Mouse (Mus musculus) ES-Bruce4 (cell line): ENCODE results near the gene Vmn1r224. TPM values are rescaled to one million over a fixed set of nuclear protein-coding genes. Genes with fewer than 3 reads are reported as not detected.

Experiments used
- H3K27ac ChIP-seq: 2 replicates; pipeline ENCODE4 v1.5.1; 2012; ENCODE audit warnings: low read length, inconsistent platforms; ENCODE audit not compliant: insufficient read depth
- H3K27me3 ChIP-seq: 2 replicates; pipeline ENCODE4 v1.6.1; 2012; ENCODE audit warnings: mild to moderate bottlenecking, low read length, inconsistent platforms; ENCODE audit not compliant: control insufficient read depth, poor library complexity, insufficient read depth, severe bottlenecking
- H3K36me3 ChIP-seq: 2 replicates; pipeline ENCODE4 v1.6.1; 2012; ENCODE audit warnings: inconsistent platforms, mild to moderate bottlenecking, low read length, moderate library complexity; ENCODE audit not compliant: control insufficient read depth, poor library complexity, insufficient read depth, severe bottlenecking
- H3K4me1 ChIP-seq: one replicate; pipeline ENCODE4 v1.8.1; 2011; ENCODE audit warnings: low read length; ENCODE audit not compliant: control insufficient read depth, insufficient read depth
- H3K4me3 ChIP-seq: 2 replicates; pipeline ENCODE4 v1.5.1; 2011; ENCODE audit warnings: low read depth, mild to moderate bottlenecking, low read length
- H3K9ac ChIP-seq: 2 replicates; pipeline ENCODE4 v1.6.1; 2012; ENCODE audit warnings: low read depth, mild to moderate bottlenecking, inconsistent platforms; ENCODE audit not compliant: poor library complexity, severe bottlenecking
- H3K9me3 ChIP-seq: replicated peaks from 2 replicates; pipeline ENCODE4 v1.6.1; 2012; ENCODE audit warnings: mild to moderate bottlenecking, low read length, inconsistent platforms; ENCODE audit not compliant: control insufficient read depth, poor library complexity, insufficient read depth, severe bottlenecking
- CTCF ChIP-seq: IDR thresholded peaks from one replicate; pipeline ENCODE4 v1.8.1; 2011; ENCODE audit warnings: low read depth, low read length
- EP300 ChIP-seq: IDR thresholded peaks from 2 replicates; pipeline ENCODE4 v1.6.1; 2011; ENCODE audit warnings: low read depth, low read length; ENCODE audit not compliant: insufficient read depth
- POLR2A ChIP-seq: IDR thresholded peaks from one replicate; pipeline ENCODE4 v1.8.1; 2011; ENCODE audit warnings: low read length; ENCODE audit not compliant: insufficient read depth
- polyA plus RNA-seq: library from polyadenylated mRNA; stranded (reverse); fragments of >200 nt; gene quantifications from 2 replicates; pipeline ENCODE4 v1.2.4, GENCODE M21; 2011; ENCODE audit warnings: low read depth; ENCODE audit not compliant: missing spikeins, insufficient read depth, insufficient read length

The Vmn1r224 gene
- not detected in 2 replicates for polyA plus RNA-seq

GRCm38 (mm10) chr17:20413846-20414245, at the start of gene Vmn1r224:
Vmn1r224 (plus strand) TSS chr17:20414146.
- H3K27me3 ChIP-seq, result no peaks in the 10 kb centered on the region
- no peak within 1 kb of the TSS for H3K9ac ChIP-seq
- no peak within 1 kb of the TSS for H3K4me3 ChIP-seq
- H3K27ac ChIP-seq, result no peak within 1 kb of the TSS
- no peaks in the 10 kb centered on the region for H3K4me1 ChIP-seq
- TF ChIP-seq POLR2A (no peak), CTCF (no peak), EP300 (no peak)
- no peaks in the 10 kb centered on the region for H3K9me3 ChIP-seq
- no peaks in the 10 kb centered on the region for H3K36me3 ChIP-seq

DNA sequence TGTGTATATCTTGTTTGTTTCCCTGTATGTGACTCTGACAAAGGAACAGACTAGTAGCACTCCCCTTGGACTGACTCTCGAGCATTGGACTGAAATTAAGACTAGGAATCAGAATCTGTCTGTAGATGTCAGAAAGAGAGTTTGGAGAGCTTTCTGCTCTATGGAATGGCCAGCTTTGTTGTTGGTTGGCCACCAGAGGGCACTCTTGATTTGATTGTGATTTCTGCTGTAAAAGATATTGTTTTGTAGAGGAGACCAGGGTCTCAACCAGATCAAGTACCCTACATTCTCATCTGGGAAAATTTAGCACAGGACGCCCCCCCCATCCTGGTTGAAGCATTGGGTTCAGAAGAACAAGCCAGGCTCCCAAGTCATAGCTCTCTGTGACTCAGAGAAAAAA, 14.8 kb upstream of the Vmn1r224 start:
- H3K9me3 ChIP-seq, result peaks cover 19% of the 10 kb centered on the region
- no peaks in the 10 kb centered on the region for H3K4me1 ChIP-seq
- H3K27me3 ChIP-seq, result no peaks in the 10 kb centered on the region
- no peak overlapping the region for H3K9ac ChIP-seq
- H3K36me3 ChIP-seq, result no peaks in the 10 kb centered on the region
- TF ChIP-seq POLR2A (no peak), EP300 (no peak), CTCF (no peak)
- no peak overlapping the region for H3K4me3 ChIP-seq
- H3K27ac ChIP-seq, result no peak overlapping the region

- Histone ChIP-seq H3K4me1 (no peaks in the 10 kb centered on the region), H3K9me3 (no peaks in the 10 kb centered on the region; the same call in 1 of the 2 replicates), H3K4me3 (no peak overlapping the region), H3K9ac (no peak overlapping the region), H3K27me3 (no peaks in the 10 kb centered on the region), H3K36me3 (no peaks in the 10 kb centered on the region), H3K27ac (no peak overlapping the region)
- TF ChIP-seq EP300, result no peak
- TF ChIP-seq POLR2A, result no peak
- TF ChIP-seq CTCF, result no peak
Measured at GRCm38 (mm10) chr17:20439263-20439662, 25.3 kb downstream of the Vmn1r224 start.

DNA sequence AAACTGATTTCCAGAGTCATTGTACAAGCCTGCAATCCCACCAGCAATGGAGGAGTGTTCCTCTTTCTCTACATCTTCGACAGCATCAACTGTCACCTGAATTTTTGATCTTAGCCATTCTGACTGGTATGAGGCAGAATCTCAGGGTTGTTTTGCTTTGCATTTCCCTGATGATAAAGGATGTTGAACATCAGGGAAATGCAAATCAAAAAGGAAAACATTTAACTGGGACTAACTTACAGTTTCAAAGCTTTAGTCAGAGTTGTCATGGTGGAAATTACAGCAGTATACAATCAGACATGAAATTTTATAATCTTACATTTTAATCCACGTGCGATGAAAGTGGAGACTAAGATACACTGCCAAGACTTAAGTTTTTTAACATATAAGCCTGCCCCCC, 59.4 kb downstream of the Vmn1r224 start:
- Histone ChIP-seq H3K9ac (no peak overlapping the region), H3K36me3 (no peaks in the 10 kb centered on the region), H3K4me1 (no peaks in the 10 kb centered on the region), H3K9me3 (no peaks in the 10 kb centered on the region), H3K27me3 (no peaks in the 10 kb centered on the region), H3K4me3 (no peak overlapping the region), H3K27ac (no peak overlapping the region)
- TF ChIP-seq POLR2A (no peak), CTCF (no peak), EP300 (no peak)

Other genes starting within 250 kb of the Vmn1r224 start
- not detected in 2 replicates for gene Fpr-rs6, start 231.0 kb upstream of the Vmn1r224 start, polyA plus RNA-seq
- gene Vmn2r105, start 179.1 kb upstream of the Vmn1r224 start, polyA plus RNA-seq, result not detected in 2 replicates
- gene Vmn2r106, start 128.6 kb upstream of the Vmn1r224 start, polyA plus RNA-seq, result not detected in 2 replicates
- gene Vmn2r107, start 68.9 kb upstream of the Vmn1r224 start, polyA plus RNA-seq, result not detected in 2 replicates
- 0.07 TPM in 1 of 2 replicates, not detected in the other for gene Vmn2r108, start 67.2 kb downstream of the Vmn1r224 start, polyA plus RNA-seq
- gene Vmn1r225, start 84.0 kb downstream of the Vmn1r224 start, polyA plus RNA-seq, result not detected in 2 replicates
- gene Vmn2r109, start 150.6 kb downstream of the Vmn1r224 start, polyA plus RNA-seq, result not detected in 2 replicates
- not detected in 2 replicates for gene Vmn2r110, start 182.3 kb downstream of the Vmn1r224 start, polyA plus RNA-seq
- not detected in 2 replicates for gene Fpr-rs3, start 210.7 kb downstream of the Vmn1r224 start, polyA plus RNA-seq